Mouse (Mus musculus) limb, embryonic 10.5 days (tissue): ENCODE measurements around the gene Olfr988. TPM values are rescaled to one million over a fixed set of nuclear protein-coding genes. Genes with fewer than 3 reads are reported as not detected.
"Not testable (repeated sequence)": the region's sequence is repeated elsewhere in the genome, so short reads cannot be mapped to it uniquely, and the experiment has no call there.

Experiments used
- DNase-seq: peaks from one replicate; pipeline ENCODE4 v3.0.0-alpha.2; 2017; ENCODE audit warnings: low spot score
- H3K27ac ChIP-seq: fragments of 300-500 bp; sonication (generic); 2 replicates; pipeline ENCODE4 v1.5.1; 2016; ENCODE audit warnings: mild to moderate bottlenecking
- H3K27me3 ChIP-seq: fragments of 300-500 bp; sonication (generic); 2 replicates; pipeline ENCODE4 v1.6.1; 2016; ENCODE audit warnings: low read depth, mild to moderate bottlenecking; ENCODE audit not compliant: poor library complexity, severe bottlenecking
- H3K36me3 ChIP-seq: fragments of 300-500 bp; sonication (generic); 2 replicates; pipeline ENCODE4 v1.6.1; 2016; ENCODE audit warnings: mild to moderate bottlenecking, moderate library complexity
- H3K4me1 ChIP-seq: fragments of 300-500 bp; sonication (generic); 2 replicates; pipeline ENCODE4 v1.6.1; 2016
- H3K4me3 ChIP-seq: fragments of 300-500 bp; sonication (generic); 2 replicates; pipeline ENCODE4 v1.5.1; 2016; ENCODE audit warnings: mild to moderate bottlenecking, moderate library complexity
- H3K9me3 ChIP-seq: fragments of 300-500 bp; sonication (generic); replicated peaks from 2 replicates; pipeline ENCODE4 v1.6.1; 2016; ENCODE audit warnings: mild to moderate bottlenecking
- WGBS: fragments of 180-500 bp; shearing (Covaris S2); methylation state at CpG from one replicate; pipeline ENCODE4 v1.1.7; 2016; 5-methylcytosine and 5-hydroxymethylcytosine counted together
- polyA plus RNA-seq: library from polyadenylated mRNA; unstranded; fragments of >200 nt; fragmentation: Nextera tagmentation; extraction: Ambion mirVana; gene quantifications from 2 replicates; pipeline ENCODE4 v1.2.1, GENCODE M21; 2016

The Olfr988 gene
- polyA plus RNA-seq: not detected in 2 replicates

DNA sequence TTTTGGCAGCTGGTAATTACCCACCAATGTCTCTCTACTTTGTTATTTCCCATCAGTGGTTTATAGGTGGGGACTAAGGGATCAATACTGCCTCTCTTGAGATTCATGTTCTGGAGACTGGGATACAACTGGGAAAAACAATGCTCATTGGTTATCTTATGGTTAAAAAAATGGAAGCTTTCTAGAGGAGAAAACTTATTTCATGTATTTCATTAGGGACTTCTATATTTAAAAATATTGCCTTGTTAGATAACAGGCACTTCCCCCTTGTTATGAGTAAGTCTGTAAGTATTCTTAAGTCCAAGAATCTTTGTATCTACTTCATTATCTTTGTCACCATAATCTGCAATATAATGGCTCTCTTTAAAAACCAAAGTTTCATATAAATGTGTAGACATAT, at the start of gene Olfr988:
Olfr988 (minus strand) TSS at position 101 of the 400 bp plus-strand sequence.
- not testable (repeated sequence) for H3K27ac ChIP-seq, H3K4me1 ChIP-seq, H3K4me3 ChIP-seq, H3K27me3 ChIP-seq, H3K9me3 ChIP-seq, H3K36me3 ChIP-seq, DNase-seq

DNA sequence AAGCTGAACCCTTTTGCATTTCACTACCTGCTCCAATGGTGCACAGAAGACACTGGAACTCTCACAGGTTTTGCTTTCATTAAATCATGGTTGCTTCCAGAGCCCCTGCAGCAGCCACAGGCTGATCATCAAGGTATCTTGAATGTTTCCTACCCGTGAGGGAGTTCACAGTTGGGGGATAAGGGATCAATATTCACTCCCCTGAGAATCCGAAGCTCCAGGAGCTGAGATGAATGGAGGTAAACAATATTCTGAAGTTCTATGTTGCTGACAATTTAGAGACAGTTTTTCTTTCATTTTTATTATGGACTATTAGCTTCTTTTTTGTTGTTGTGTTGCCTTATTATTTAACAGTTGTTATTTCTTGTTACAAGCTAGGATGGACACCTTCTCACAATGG, 46.3 kb upstream of the Olfr988 start, which contains the start of gene Olfr992:
Olfr992 (minus strand) TSS at position 101 of the 400 bp plus-strand sequence.
- Histone ChIP-seq H3K4me3 (no peak within 1 kb of the TSS), H3K27ac (no peak within 1 kb of the TSS), H3K4me1 (no peaks in the 10 kb centered on the region), H3K36me3 (no peaks in the 10 kb centered on the region), H3K27me3 (no peaks in the 10 kb centered on the region), H3K9me3 (no peaks in the 10 kb centered on the region)
- WGBS: 67% methylated on average over 2 of the region's 2 CpGs
- DNase-seq: no peak

DNA sequence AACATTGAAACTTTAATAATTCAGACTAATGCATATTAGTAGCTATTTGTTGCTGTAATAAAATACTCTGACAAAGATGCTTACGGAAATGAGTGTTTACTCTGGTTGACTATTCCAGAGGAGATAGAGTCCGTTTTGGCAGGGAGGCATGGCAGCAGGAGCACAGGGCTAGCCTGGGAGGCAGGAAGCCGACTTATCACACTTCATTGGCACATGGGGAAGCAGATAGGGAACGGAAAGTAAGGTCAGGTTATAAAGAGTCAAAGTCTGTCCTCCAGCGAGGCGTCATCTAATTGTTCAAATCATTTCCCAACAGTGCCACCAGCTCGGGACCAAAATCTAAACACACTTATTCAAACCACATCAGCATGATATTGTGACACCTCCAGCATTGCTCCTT, 23.1 kb downstream of the Olfr988 start:
- no peak for DNase-seq
- Histone ChIP-seq H3K27me3 (no peaks in the 10 kb centered on the region), H3K4me3 (no peak overlapping the region), H3K27ac (no peak overlapping the region), H3K4me1 (no peaks in the 10 kb centered on the region), H3K36me3 (no peaks in the 10 kb centered on the region), H3K9me3 (no peaks in the 10 kb centered on the region)
- 83% methylated on average over 7 of the region's 7 CpGs for whole genome bisulfite sequencing

DNA sequence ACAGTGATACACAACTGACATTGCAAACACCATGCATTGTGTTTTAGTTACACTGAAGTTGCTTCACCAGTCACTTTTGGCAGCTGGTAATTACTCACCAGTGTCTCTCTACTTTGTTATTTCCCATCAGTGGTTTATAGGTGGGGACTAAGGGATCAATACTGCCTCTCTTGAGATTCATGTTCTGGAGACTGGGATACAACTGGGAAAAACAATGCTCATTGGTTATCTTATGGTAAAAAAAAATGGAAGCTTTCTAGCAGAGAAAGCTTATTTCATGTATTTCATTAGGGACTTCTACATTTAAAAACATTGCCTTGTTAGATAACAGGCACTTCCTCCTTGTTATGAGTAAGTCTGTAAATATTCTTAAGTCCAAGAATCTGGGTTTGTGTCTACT, 23.8 kb downstream of the Olfr988 start, which contains the start of gene Olfr987:
Olfr987 (minus strand) TSS at position 101 of the 400 bp plus-strand sequence.
- not testable (repeated sequence) for H3K27me3 ChIP-seq, H3K9me3 ChIP-seq, H3K4me3 ChIP-seq, H3K4me1 ChIP-seq, H3K36me3 ChIP-seq, DNase-seq, H3K27ac ChIP-seq

DNA sequence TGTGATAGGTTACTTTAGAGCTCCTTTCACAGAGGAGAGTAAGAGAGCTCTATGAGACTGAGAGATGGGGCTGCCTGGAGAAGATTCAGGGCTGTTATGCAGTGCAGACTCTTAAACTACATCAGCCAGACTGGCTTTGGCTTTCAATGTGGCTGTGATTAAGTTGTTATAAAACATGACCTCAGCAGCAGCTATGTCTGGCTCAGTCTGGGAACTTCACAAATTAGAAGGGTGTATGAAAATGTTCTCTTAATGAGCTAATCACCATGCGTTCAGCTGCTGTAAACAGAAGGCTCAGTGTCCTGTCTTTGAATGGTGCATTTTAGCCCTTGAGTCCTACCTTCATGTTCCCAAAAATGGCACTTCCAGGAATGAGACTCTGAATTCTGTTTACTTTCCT, 43.9 kb downstream of the Olfr988 start:
- no peaks in the 10 kb centered on the region for H3K36me3 ChIP-seq
- H3K9me3 ChIP-seq: no peaks in the 10 kb centered on the region
- no peaks in the 10 kb centered on the region for H3K4me1 ChIP-seq
- no peak overlapping the region for H3K27ac ChIP-seq
- DNase-seq: no peak
- WGBS: 64% methylated on average over 1 of the region's 1 CpGs
- no peaks in the 10 kb centered on the region for H3K27me3 ChIP-seq
- H3K4me3 ChIP-seq: no peak overlapping the region

Other genes with a start within 250 kb of the Olfr988 start
- gene Aplnr, start 227.0 kb downstream of the Olfr988 start, polyA plus RNA-seq: 32.9 and 40.6 TPM in 2 replicates
- 0.19 and 0.31 TPM in 2 replicates for gene Lrrc55, start 166.0 kb downstream of the Olfr988 start, polyA plus RNA-seq
- not detected in 2 replicates for gene Olfr987, start 23.9 kb downstream of the Olfr988 start, polyA plus RNA-seq
- not detected in 2 replicates for gene Olfr992, start 46.2 kb upstream of the Olfr988 start, polyA plus RNA-seq
- not detected in 2 replicates for gene Olfr993, start 51.6 kb upstream of the Olfr988 start, polyA plus RNA-seq
- gene Olfr994, start 73.2 kb upstream of the Olfr988 start, polyA plus RNA-seq: not detected in 2 replicates
- gene Olfr995, start 80.4 kb upstream of the Olfr988 start, polyA plus RNA-seq: not detected in 2 replicates
- not detected in 2 replicates for gene 4833423E24Rik, start 155.8 kb upstream of the Olfr988 start, polyA plus RNA-seq
- not detected in 2 replicates for gene Olfr996, start 216.0 kb upstream of the Olfr988 start, polyA plus RNA-seq
- not detected in 2 replicates for gene Olfr998, start 225.7 kb upstream of the Olfr988 start, polyA plus RNA-seq
- gene Olfr1000, start 248.7 kb upstream of the Olfr988 start, polyA plus RNA-seq: not detected in 2 replicates